Mouse (Mus musculus) embryonic fibroblast, embryonic 13.5 days (primary cell): Measurements from ENCODE around the gene Sema4c.

Source experiments
- CTCF ChIP-seq: IDR thresholded peaks from 2 replicates; pipeline ENCODE4 v1.5.1; 2011; ENCODE audit warnings: mild to moderate bottlenecking, control low read depth, low read length, moderate library complexity, borderline replicate concordance; ENCODE audit not compliant: insufficient read depth
- POLR2A ChIP-seq: IDR thresholded peaks from 2 replicates; pipeline ENCODE4 v1.6.1; 2011; ENCODE audit warnings: low read depth, mild to moderate bottlenecking, control low read depth, low read length, moderate library complexity

GRCm38 (mm10) chr1:36559888-36560287, 1.7 kb upstream of the Sema4c start:
- no peak for TF ChIP-seq CTCF
- no peak for TF ChIP-seq POLR2A
